ENCODE assay signal across 18 mouse cellular contexts in genomic region chr13:56751774-56752173, GRCm38 (mm10). TPM values are rescaled to one million over a fixed set of nuclear protein-coding genes. Genes with fewer than 3 reads are reported as not detected.
DNase-seq lines count a peak whose midpoint lies in the region; ATAC-seq and TF ChIP-seq lines count a peak whose summit lies in the region.
"Had no signal": no experiment of that assay in that cellular context is flagged by ENCODE, and none has a peak within 500 bp of the region (broad histone marks: within the 10 kb centered on the region; RNA-seq: fewer than 3 reads in every experiment).

No protein-coding gene starts in this region.

- peaks cover 34% of the 10 kb centered on the region for H3K27me3 ChIP-seq in lung, embryonic 14.5 days (ENCODE audit: insufficient read depth, low read length)
- H3K27me3 ChIP-seq in embryonic facial prominence, embryonic 15.5 days: peaks cover 57% of the 10 kb centered on the region
- H3K27me3 ChIP-seq in hindbrain, embryonic 14.5 days (ENCODE audit: control insufficient read depth, insufficient read depth, low read length): peaks cover 60% of the 10 kb centered on the region
- peaks cover 32% of the 10 kb centered on the region for H3K27me3 ChIP-seq in neural tube, embryonic 14.5 days (ENCODE audit: control insufficient read depth, insufficient read depth, low read length)
- H3K27me3 ChIP-seq in kidney, embryonic 16.5 days (ENCODE audit: insufficient read depth, low read length): peaks cover 42% of the 10 kb centered on the region

- TF ChIP-seq CTCF in lung, embryonic 14.5 days (IDR thresholded peaks at IDR 0.05; ENCODE audit: low read depth): no peak

- peak overlapping the region; percentile 13; the same call in 1 of the 2 replicates for H3K27ac ChIP-seq in lung, embryonic 14.5 days (ENCODE audit: low read depth)
- H3K27ac ChIP-seq in embryonic facial prominence, embryonic 15.5 days (replicated peaks): no peak overlapping the region
- H3K27ac ChIP-seq in hindbrain, embryonic 14.5 days: no peak overlapping the region
- no peak overlapping the region for H3K27ac ChIP-seq in neural tube, embryonic 14.5 days (ENCODE audit: low read depth, low read length)
- H3K27ac ChIP-seq in kidney, embryonic 16.5 days (ENCODE audit: low read length): no peak overlapping the region
- H3K27ac ChIP-seq: embryonic facial prominence, embryonic 12.5 days; forebrain, embryonic 10.5 days; limb, embryonic 15.5 days had no signal

- WGBS in lung, embryonic 14.5 days: 38% methylated on average over 5 of the region's 5 CpGs
- 23% methylated on average over 5 of the region's 5 CpGs for WGBS in embryonic facial prominence, embryonic 15.5 days
- WGBS in hindbrain, embryonic 14.5 days: 17% methylated on average over 5 of the region's 5 CpGs
- WGBS in neural tube, embryonic 14.5 days: 12% methylated on average over 5 of the region's 5 CpGs
- WGBS in kidney, embryonic 16.5 days: 41% methylated on average over 5 of the region's 5 CpGs

- no peaks in the 10 kb centered on the region for H3K36me3 ChIP-seq in lung, embryonic 14.5 days (ENCODE audit: insufficient read depth)
- no peaks in the 10 kb centered on the region for H3K36me3 ChIP-seq in embryonic facial prominence, embryonic 15.5 days
- no peaks in the 10 kb centered on the region for H3K36me3 ChIP-seq in hindbrain, embryonic 14.5 days (replicated peaks; ENCODE audit: control insufficient read depth, insufficient read depth)
- no peaks in the 10 kb centered on the region for H3K36me3 ChIP-seq in neural tube, embryonic 14.5 days (ENCODE audit: control insufficient read depth, insufficient read depth, low read length)
- H3K36me3 ChIP-seq in kidney, embryonic 16.5 days (ENCODE audit: insufficient read depth, low read length): no peaks in the 10 kb centered on the region
- H3K36me3 ChIP-seq: embryonic facial prominence, embryonic 12.5 days; forebrain, embryonic 10.5 days; limb, embryonic 15.5 days had no signal

- H3K4me3 ChIP-seq in lung, embryonic 14.5 days (ENCODE audit: low read depth, low read length): peak overlapping the region; percentile 53; the same call in 1 of the 2 replicates
- no peak overlapping the region for H3K4me3 ChIP-seq in embryonic facial prominence, embryonic 15.5 days (replicated peaks)
- H3K4me3 ChIP-seq in hindbrain, embryonic 14.5 days (replicated peaks; ENCODE audit: low read length): peak overlapping the region; percentile 49; the same call in 1 of the 2 replicates
- no peak overlapping the region for H3K4me3 ChIP-seq in neural tube, embryonic 14.5 days (ENCODE audit: low read depth, low read length)
- no peak overlapping the region for H3K4me3 ChIP-seq in kidney, embryonic 16.5 days (ENCODE audit: low read length)

- no peak for ATAC-seq in lung, embryonic 14.5 days (ENCODE audit: insufficient read depth)
- ATAC-seq in embryonic facial prominence, embryonic 15.5 days (ENCODE audit: insufficient number of reproducible peaks, low FRiP score, low TSS enrichment, low read depth): no peak
- no peak for ATAC-seq in hindbrain, embryonic 14.5 days (ENCODE audit: low FRiP score)
- no peak for ATAC-seq in neural tube, embryonic 14.5 days (ENCODE audit: low read depth)
- no peak for ATAC-seq in kidney, embryonic 16.5 days (ENCODE audit: low FRiP score, low TSS enrichment)
- ATAC-seq: liver, postnatal 0 days had no signal

- H3K9ac ChIP-seq in lung, embryonic 14.5 days: peak overlapping the region; percentile 68
- H3K9ac ChIP-seq in embryonic facial prominence, embryonic 15.5 days: no peak overlapping the region
- H3K9ac ChIP-seq in hindbrain, embryonic 14.5 days: no peak overlapping the region
- no peak overlapping the region; the same call in 1 of the 2 replicates for H3K9ac ChIP-seq in neural tube, embryonic 14.5 days (replicated peaks; ENCODE audit: low read depth, low read length)
- H3K9ac ChIP-seq in kidney, embryonic 16.5 days (replicated peaks; ENCODE audit: low read length): no peak overlapping the region
- H3K9ac ChIP-seq: embryonic facial prominence, embryonic 12.5 days; limb, embryonic 15.5 days; liver, postnatal 0 days had no signal

- H3K4me1 ChIP-seq in lung, embryonic 14.5 days (ENCODE audit: insufficient read depth): no peaks in the 10 kb centered on the region
- H3K4me1 ChIP-seq in embryonic facial prominence, embryonic 15.5 days: peaks cover 22% of the 10 kb centered on the region
- peaks cover 11% of the 10 kb centered on the region; the same call in 1 of the 2 replicates for H3K4me1 ChIP-seq in hindbrain, embryonic 14.5 days (replicated peaks; ENCODE audit: control insufficient read depth, insufficient read depth, low read length)
- peaks cover 14% of the 10 kb centered on the region; the same call in 1 of the 2 replicates for H3K4me1 ChIP-seq in neural tube, embryonic 14.5 days (ENCODE audit: control insufficient read depth, insufficient read depth, low read length)
- peaks cover 24% of the 10 kb centered on the region for H3K4me1 ChIP-seq in kidney, embryonic 16.5 days (ENCODE audit: insufficient read depth, low read length)

- no peaks in the 10 kb centered on the region for H3K9me3 ChIP-seq in lung, embryonic 14.5 days (ENCODE audit: low read depth, low read length)
- H3K9me3 ChIP-seq in embryonic facial prominence, embryonic 15.5 days (replicated peaks): no peaks in the 10 kb centered on the region
- H3K9me3 ChIP-seq in hindbrain, embryonic 14.5 days (ENCODE audit: control insufficient read depth, low read length): no peaks in the 10 kb centered on the region
- H3K9me3 ChIP-seq in neural tube, embryonic 14.5 days (ENCODE audit: control insufficient read depth, low read length): no peaks in the 10 kb centered on the region
- H3K9me3 ChIP-seq in kidney, embryonic 16.5 days (ENCODE audit: low read length): no peaks in the 10 kb centered on the region
- H3K9me3 ChIP-seq: embryonic facial prominence, embryonic 12.5 days; forebrain, embryonic 10.5 days; limb, embryonic 15.5 days had no signal

- no peak for DNase-seq in lung, embryonic 14.5 days
- no peak for DNase-seq in lung, postnatal 14 days
- DNase-seq in hindbrain, embryonic 14.5 days (ENCODE audit: low spot score): no peak
- DNase-seq in layer of hippocampus, adult 9-10 months (ENCODE audit: low spot score): no peak
- DNase-seq in right cerebral cortex, postnatal 14 days: no peak
- DNase-seq: cerebellum, adult 11 months; cerebellum, postnatal 36 days; heart, adult 11 months; layer of hippocampus, adult 9-11 months; liver, postnatal 0 days; right cerebral cortex, postnatal 4 days had no signal

- peak overlapping the region; percentile 95 for H3K4me2 ChIP-seq in lung, embryonic 14.5 days
- 0 out of 2 replicates have a peak overlapping the region, but pooled peaks have one; percentile 4 for H3K4me2 ChIP-seq in embryonic facial prominence, embryonic 15.5 days (replicated peaks)
- H3K4me2 ChIP-seq in hindbrain, embryonic 14.5 days (replicated peaks): peak overlapping the region; percentile 95; the same call in 1 of the 2 replicates
- peak overlapping the region; percentile 92; the same call in 1 of the 2 replicates for H3K4me2 ChIP-seq in neural tube, embryonic 14.5 days (ENCODE audit: low read depth, low read length)
- H3K4me2 ChIP-seq in kidney, embryonic 16.5 days (replicated peaks; ENCODE audit: low read depth, low read length): no peak overlapping the region

RNA-seq across cellular contexts. Expression of gene Gm45623, which starts 1.9 kb away (rescaled TPM):
- polyA plus RNA-seq in lung, embryonic 14.5 days (2014; fragmentation: Nextera tagmentation; extraction: Ambion mirVana): 4.6 and 5.0 TPM in 2 replicates
- 0.99 and 1.3 TPM in 2 replicates for polyA plus RNA-seq in embryonic facial prominence, embryonic 15.5 days (2015; fragmentation: Nextera tagmentation; extraction: Ambion mirVana)
- polyA plus RNA-seq in hindbrain, embryonic 14.5 days (2014; fragmentation: Nextera tagmentation; extraction: Ambion mirVana): 2.8 and 2.9 TPM in 2 replicates
- polyA plus RNA-seq in neural tube, embryonic 14.5 days (2014; fragmentation: Nextera tagmentation; extraction: Ambion mirVana): 2.0 TPM in 2 replicates
- 0.25 TPM in 1 of 2 replicates, not detected in the other for polyA plus RNA-seq in kidney, embryonic 16.5 days (2015; fragmentation: Nextera tagmentation; extraction: Ambion mirVana)
- polyA plus RNA-seq: forebrain, embryonic 10.5 days; heart, postnatal 0 days; liver, postnatal 0 days had no signal

RNA-seq across cellular contexts. Expression of gene Smad5, which starts 49.0 kb away (rescaled TPM):
- polyA plus RNA-seq in lung, embryonic 14.5 days (2014; fragmentation: Nextera tagmentation; extraction: Ambion mirVana): 59.2 and 62.0 TPM in 2 replicates
- 31.7 and 32.1 TPM in 2 replicates for polyA plus RNA-seq in embryonic facial prominence, embryonic 15.5 days (2015; fragmentation: Nextera tagmentation; extraction: Ambion mirVana)
- 32.3 and 33.8 TPM in 2 replicates for polyA plus RNA-seq in hindbrain, embryonic 14.5 days (2014; fragmentation: Nextera tagmentation; extraction: Ambion mirVana)
- 33.2 and 37.7 TPM in 2 replicates for polyA plus RNA-seq in neural tube, embryonic 14.5 days (2014; fragmentation: Nextera tagmentation; extraction: Ambion mirVana)
- 35.6 and 37.0 TPM in 2 replicates for polyA plus RNA-seq in kidney, embryonic 16.5 days (2015; fragmentation: Nextera tagmentation; extraction: Ambion mirVana)

Comparison
In these comparisons a context has a peak if more than half of its experiments do, and no peak if none do; other contexts are left out.
1. H3K4me3 ChIP-seq: peak in lung, embryonic 14.5 days (single experiment) and hindbrain, embryonic 14.5 days (single experiment); none in embryonic facial prominence, embryonic 15.5 days (single experiment), neural tube, embryonic 14.5 days (single experiment) and kidney, embryonic 16.5 days (single experiment).